Mouse (Mus musculus) forebrain, postnatal 0 days (tissue): ENCODE results near the gene Ubash3a. TPM values are rescaled to one million over a fixed set of nuclear protein-coding genes. Genes with fewer than 3 reads are reported as not detected.

Source experiments
- ATAC-seq: fragments of 200-750 bp; cut with Nextera tagmentation; 2 replicates; pipeline ENCODE4 v1.8.0; 2017; ENCODE audit warnings: mild to moderate bottlenecking, moderate library complexity
- DNase-seq: peaks from one replicate; pipeline ENCODE4 v3.0.0-alpha.2; 2015
- H3K27ac ChIP-seq: fragments of 300-500 bp; sonication (generic); 2 replicates; pipeline ENCODE4 v1.5.1; 2014; ENCODE audit warnings: low read depth, mild to moderate bottlenecking, antibody characterized with exemption, low read length, moderate library complexity, mixed read lengths
- H3K27me3 ChIP-seq: fragments of 300-500 bp; sonication (generic); 2 replicates; pipeline ENCODE4 v1.6.1; 2014; ENCODE audit warnings: mild to moderate bottlenecking, low read length, mixed read lengths; ENCODE audit not compliant: insufficient read depth
- H3K36me3 ChIP-seq: fragments of 300-500 bp; sonication (generic); 2 replicates; pipeline ENCODE4 v1.6.1; 2014; ENCODE audit warnings: mild to moderate bottlenecking, moderate library complexity; ENCODE audit not compliant: insufficient read depth
- H3K4me1 ChIP-seq: fragments of 300-500 bp; sonication (generic); 2 replicates; pipeline ENCODE4 v1.6.1; 2014; ENCODE audit warnings: antibody characterized with exemption; ENCODE audit not compliant: insufficient read depth
- H3K4me2 ChIP-seq: fragments of 300-500 bp; sonication (generic); 2 replicates; pipeline ENCODE4 v1.6.1; 2014; ENCODE audit warnings: low read depth, mild to moderate bottlenecking, moderate library complexity
- H3K4me3 ChIP-seq: fragments of 300-500 bp; sonication (generic); 2 replicates; pipeline ENCODE4 v1.5.1; 2014; ENCODE audit warnings: low read depth, low read length, mixed read lengths
- H3K9ac ChIP-seq: fragments of 300-500 bp; sonication (generic); 2 replicates; pipeline ENCODE4 v1.6.1; 2014; ENCODE audit warnings: mild to moderate bottlenecking
- H3K9me3 ChIP-seq: fragments of 300-500 bp; sonication (generic); 2 replicates; pipeline ENCODE4 v1.6.1; 2016; ENCODE audit warnings: low read length
- CTCF ChIP-seq: sonication (generic); IDR thresholded peaks from 2 replicates; pipeline ENCODE4 v1.5.1; 2016; ENCODE audit warnings: antibody characterized with exemption, control low read depth, low read depth
- WGBS: fragments of 180-500 bp; shearing (Covaris S2); extraction: QIAGEN DNeasy Blood & Tissue Kit; methylation state at CpG from one replicate; pipeline ENCODE4 v1.1.7; 2014; 5-methylcytosine and 5-hydroxymethylcytosine counted together
- polyA plus RNA-seq: library from polyadenylated mRNA; unstranded; fragments of >200 nt; fragmentation: Nextera tagmentation; extraction: Ambion mirVana; gene quantifications from 2 replicates; pipeline ENCODE4 v1.2.1, GENCODE M21; 2015
- total RNA-seq: library from RNA; depleted of rRNA; stranded (reverse); fragments of >200 nt; gene quantifications from 2 replicates; pipeline ENCODE4 v1.2.3, GENCODE M21; 2014

Gene Ubash3a
- total and polyA plus RNA-seq, 2 experiments from 2014 or later: 0.14 TPM; not detected in 1

GRCm38 (mm10) chr17:31193360-31193759 is 14.3 kb upstream of the Ubash3a start:
- no peak for ATAC-seq

GRCm38 (mm10) chr17:31195207-31195606 is 12.5 kb upstream of the Ubash3a start:
- no peak overlapping the region for H3K9ac ChIP-seq
- H3K9me3 ChIP-seq: no peaks in the 10 kb centered on the region
- H3K4me1 ChIP-seq: no peaks in the 10 kb centered on the region
- no peaks in the 10 kb centered on the region for H3K36me3 ChIP-seq
- DNase-seq: no peak
- no peak overlapping the region for H3K27ac ChIP-seq
- no peak for TF ChIP-seq CTCF
- no peaks in the 10 kb centered on the region for H3K27me3 ChIP-seq
- no peak for ATAC-seq
- no peak overlapping the region for H3K4me3 ChIP-seq
- 79% methylated on average over 6 of the region's 6 CpGs for WGBS
- H3K4me2 ChIP-seq: no peak overlapping the region

More at GRCm38 (mm10) chr17:31193360-31193759, 14.3 kb upstream of the Ubash3a start:
- no peak overlapping the region for H3K4me2 ChIP-seq
- TF ChIP-seq CTCF: no peak
- no peaks in the 10 kb centered on the region for H3K27me3 ChIP-seq
- H3K36me3 ChIP-seq: no peaks in the 10 kb centered on the region
- no peak overlapping the region for H3K4me3 ChIP-seq
- 90% methylated on average over 9 of the region's 9 CpGs for WGBS
- no peaks in the 10 kb centered on the region for H3K4me1 ChIP-seq
- no peaks in the 10 kb centered on the region for H3K9me3 ChIP-seq
- no peak overlapping the region for H3K27ac ChIP-seq
- DNase-seq: no peak
- H3K9ac ChIP-seq: no peak overlapping the region

- no peak for ATAC-seq
- Histone ChIP-seq H3K27me3 (no peaks in the 10 kb centered on the region), H3K9me3 (no peaks in the 10 kb centered on the region), H3K9ac (no peak overlapping the region), H3K4me3 (no peak overlapping the region), H3K4me2 (no peak overlapping the region), H3K36me3 (no peaks in the 10 kb centered on the region), H3K4me1 (no peaks in the 10 kb centered on the region), H3K27ac (no peak overlapping the region)
- 91% methylated on average over 7 of the region's 7 CpGs for WGBS
- no peak for DNase-seq
- no peak for TF ChIP-seq CTCF
Measured at GRCm38 (mm10) chr17:31196283-31196682, 11.4 kb upstream of the Ubash3a start.

GRCm38 (mm10) chr17:31198877-31199276 is 8.8 kb upstream of the Ubash3a start, which contains the start of gene Tmprss3:
Tmprss3 (minus strand) TSS chr17:31198977.
- 87% methylated on average over 11 of the region's 11 CpGs for WGBS
- no peaks in the 10 kb centered on the region for H3K36me3 ChIP-seq
- no peaks in the 10 kb centered on the region for H3K9me3 ChIP-seq
- no peak within 1 kb of the TSS for H3K9ac ChIP-seq
- no peak within 1 kb of the TSS for H3K4me2 ChIP-seq
- H3K4me3 ChIP-seq: no peak within 1 kb of the TSS
- ATAC-seq (no peak), DNase-seq (no peak)
- H3K27ac ChIP-seq: no peak within 1 kb of the TSS
- no peaks in the 10 kb centered on the region for H3K4me1 ChIP-seq
- TF ChIP-seq CTCF: no peak
- no peaks in the 10 kb centered on the region for H3K27me3 ChIP-seq

- no peak for TF ChIP-seq CTCF
Measured at GRCm38 (mm10) chr17:31208654-31209053, 981 bp downstream of the Ubash3a start.

GRCm38 (mm10) chr17:31209376-31209930 is 1.8 kb downstream of the Ubash3a start:
- no peaks in the 10 kb centered on the region for H3K27me3 ChIP-seq
- H3K9me3 ChIP-seq: no peaks in the 10 kb centered on the region
- WGBS: 91% methylated on average over 11 of the region's 11 CpGs
- no peak overlapping the region for H3K9ac ChIP-seq
- no peak overlapping the region for H3K27ac ChIP-seq
- H3K4me2 ChIP-seq: no peak overlapping the region
- DNase-seq (no peak), ATAC-seq (no peak)
- H3K36me3 ChIP-seq: no peaks in the 10 kb centered on the region
- H3K4me3 ChIP-seq: no peak overlapping the region
- H3K4me1 ChIP-seq: no peaks in the 10 kb centered on the region
- no peak for TF ChIP-seq CTCF

More at GRCm38 (mm10) chr17:31208654-31209053, 981 bp downstream of the Ubash3a start:
- Histone ChIP-seq H3K4me1 (no peaks in the 10 kb centered on the region), H3K36me3 (no peaks in the 10 kb centered on the region), H3K9me3 (no peaks in the 10 kb centered on the region), H3K27ac (no peak overlapping the region), H3K4me2 (no peak overlapping the region), H3K27me3 (no peaks in the 10 kb centered on the region), H3K9ac (no peak overlapping the region), H3K4me3 (no peak overlapping the region)
- DNase-seq (no peak), ATAC-seq (no peak)
- 91% methylated on average over 8 of the region's 8 CpGs for WGBS

GRCm38 (mm10) chr17:31210299-31210698 is 2.6 kb downstream of the Ubash3a start:
- Histone ChIP-seq H3K4me3 (no peak overlapping the region), H3K9me3 (no peaks in the 10 kb centered on the region), H3K9ac (no peak overlapping the region), H3K27me3 (no peaks in the 10 kb centered on the region), H3K36me3 (no peaks in the 10 kb centered on the region), H3K4me2 (no peak overlapping the region), H3K4me1 (no peaks in the 10 kb centered on the region), H3K27ac (no peak overlapping the region)
- no peak for TF ChIP-seq CTCF
- ATAC-seq (no peak), DNase-seq (no peak)
- 95% methylated on average over 7 of the region's 7 CpGs for WGBS

- Histone ChIP-seq H3K9me3 (no peaks in the 10 kb centered on the region), H3K9ac (no peak overlapping the region), H3K4me3 (no peak overlapping the region), H3K4me2 (no peak overlapping the region), H3K4me1 (no peaks in the 10 kb centered on the region), H3K36me3 (no peaks in the 10 kb centered on the region), H3K27me3 (no peaks in the 10 kb centered on the region), H3K27ac (no peak overlapping the region)
- no peak for DNase-seq
- TF ChIP-seq CTCF: no peak
- WGBS: 83% methylated on average over 6 of the region's 6 CpGs
- no peak for ATAC-seq
Measured at GRCm38 (mm10) chr17:31211881-31212280, 4.2 kb downstream of the Ubash3a start.
